Mouse (Mus musculus) intestine, embryonic 16.5 days (tissue): ENCODE data around the gene Prkca. TPM values are rescaled to one million over a fixed set of nuclear protein-coding genes. Genes with fewer than 3 reads are reported as not detected.

ENCODE experiments used
- ATAC-seq: fragments of 200-750 bp; cut with Nextera tagmentation; 2 replicates; pipeline ENCODE4 v1.8.0; 2017; ENCODE audit warnings: moderate TSS enrichment, moderate library complexity
- H3K27ac ChIP-seq: fragments of 300-500 bp; sonication (generic); 2 replicates; pipeline ENCODE4 v1.5.1; 2014; ENCODE audit warnings: mild to moderate bottlenecking, low read length
- H3K27me3 ChIP-seq: fragments of 300-500 bp; sonication (generic); replicated peaks from 2 replicates; pipeline ENCODE4 v1.6.1; 2014; ENCODE audit warnings: low read length, control low read depth, mixed read lengths; ENCODE audit not compliant: control insufficient read depth, insufficient read depth
- H3K36me3 ChIP-seq: fragments of 300-500 bp; sonication (generic); 2 replicates; pipeline ENCODE4 v1.6.1; 2014; ENCODE audit warnings: low read length, control low read depth; ENCODE audit not compliant: control insufficient read depth, insufficient read depth
- H3K4me1 ChIP-seq: fragments of 300-500 bp; sonication (generic); 2 replicates; pipeline ENCODE4 v1.6.1; 2014; ENCODE audit warnings: low read length, control low read depth, mixed read lengths; ENCODE audit not compliant: control insufficient read depth, insufficient read depth
- H3K4me2 ChIP-seq: fragments of 300-500 bp; sonication (generic); 2 replicates; pipeline ENCODE4 v1.6.1; 2014; ENCODE audit warnings: low read depth, low read length, control low read depth
- H3K4me3 ChIP-seq: fragments of 300-500 bp; sonication (generic); 2 replicates; pipeline ENCODE4 v1.5.1; 2014; ENCODE audit warnings: mild to moderate bottlenecking, low read length
- H3K9ac ChIP-seq: fragments of 300-500 bp; sonication (generic); 2 replicates; pipeline ENCODE4 v1.6.1; 2014; ENCODE audit warnings: low read depth, low read length
- H3K9me3 ChIP-seq: fragments of 300-500 bp; sonication (generic); 2 replicates; pipeline ENCODE4 v1.6.1; 2016; ENCODE audit warnings: low read length, control low read depth; ENCODE audit not compliant: control insufficient read depth
- WGBS: fragments of 180-500 bp; shearing (Covaris S2); extraction: QIAGEN DNeasy Blood & Tissue Kit; methylation state at CpG from one replicate; pipeline ENCODE4 v1.1.7; 2014; 5-methylcytosine and 5-hydroxymethylcytosine counted together
- polyA plus RNA-seq: library from polyadenylated mRNA; unstranded; fragments of >200 nt; fragmentation: Nextera tagmentation; extraction: Ambion mirVana; gene quantifications from 2 replicates; pipeline ENCODE4 v1.2.1, GENCODE M21; 2015

Gene Prkca
- polyA plus RNA-seq, 1 experiment from 2014 or later, result 20.3 TPM

DNA sequence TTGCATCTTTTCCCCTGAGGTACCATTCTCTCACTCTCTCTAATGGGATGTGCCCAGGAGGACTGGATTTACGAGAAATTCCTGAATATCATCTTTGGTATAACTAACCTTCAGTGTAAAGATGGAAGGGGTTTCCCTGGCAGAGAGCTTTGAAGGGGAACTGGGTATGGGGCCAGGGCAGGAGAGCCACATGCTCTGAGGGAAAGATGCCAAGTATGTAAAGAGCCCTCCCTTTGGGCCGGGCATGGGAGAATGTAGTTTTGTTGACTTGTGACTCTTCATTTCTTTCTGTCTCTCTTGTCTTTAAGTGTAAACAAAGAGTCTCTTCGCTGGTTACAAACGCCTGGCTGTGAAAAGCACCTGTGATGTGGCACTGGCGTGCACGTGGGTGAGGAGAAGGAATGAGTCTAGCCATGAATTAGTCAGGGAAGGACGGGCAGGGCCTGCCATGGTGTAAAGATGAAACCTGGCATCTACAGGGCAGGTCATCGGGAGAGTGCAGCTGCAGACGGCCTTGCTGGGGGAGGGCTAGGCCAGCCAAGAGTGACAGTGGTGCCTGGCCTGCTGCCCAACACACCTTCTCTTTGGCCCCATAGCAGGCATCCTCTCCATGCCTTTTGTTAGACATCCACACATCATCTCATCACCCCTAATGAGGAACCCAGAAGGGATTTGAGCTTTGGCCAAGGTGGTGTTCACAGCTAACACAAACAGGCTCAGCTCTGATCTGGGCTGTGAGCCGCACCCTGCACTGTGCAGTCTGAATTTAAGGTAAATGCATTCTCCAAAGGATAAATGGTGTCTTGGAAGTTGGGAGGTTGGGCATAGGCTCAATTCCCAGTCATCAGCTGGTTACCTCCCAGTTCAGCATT is 388.3 kb downstream of the Prkca start:
- H3K27me3 ChIP-seq, result no peaks in the 10 kb centered on the region
- no peak for ATAC-seq
- WGBS, result 77% methylated on average over 10 of the region's 10 CpGs

DNA sequence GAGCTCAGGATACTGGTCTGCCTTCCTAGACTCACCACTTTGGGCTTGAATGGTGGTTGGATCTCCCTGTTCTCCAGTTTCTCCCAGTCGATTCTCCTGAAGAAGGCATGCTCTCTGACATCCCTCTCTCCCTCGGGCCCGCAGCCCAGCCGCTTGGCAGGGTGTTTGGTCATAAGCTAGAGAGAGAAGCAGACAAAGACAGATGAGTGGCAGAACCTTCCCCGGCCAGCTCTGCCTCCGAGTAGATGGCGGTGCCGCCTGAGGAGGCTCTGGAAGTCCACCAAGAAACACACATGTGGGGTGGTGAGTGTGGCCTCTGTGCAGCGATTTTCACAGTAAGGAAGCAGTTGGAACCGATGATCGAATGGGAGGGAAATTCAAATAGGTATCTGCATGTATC is 392.3 kb downstream of the Prkca start:
- ATAC-seq, result no peak
- Histone ChIP-seq H3K36me3 (no peaks in the 10 kb centered on the region; the same call in 1 of the 2 replicates), H3K4me2 (no peak overlapping the region), H3K27ac (no peak overlapping the region), H3K9me3 (no peaks in the 10 kb centered on the region), H3K27me3 (no peaks in the 10 kb centered on the region), H3K9ac (no peak overlapping the region), H3K4me3 (no peak overlapping the region), H3K4me1 (no peaks in the 10 kb centered on the region)
- WGBS, result 88% methylated on average over 11 of the region's 11 CpGs

More for the DNA sequence above, 388.3 kb downstream of the Prkca start:
- H3K4me2 ChIP-seq, result no peak overlapping the region
- no peaks in the 10 kb centered on the region for H3K4me1 ChIP-seq
- 0 out of 2 replicates have a peak, but pooled peaks cover 3% of the 10 kb centered on the region for H3K9me3 ChIP-seq
- no peak overlapping the region for H3K9ac ChIP-seq
- H3K4me3 ChIP-seq, result no peak overlapping the region
- peaks cover under 1% of the 10 kb centered on the region for H3K36me3 ChIP-seq
- H3K27ac ChIP-seq, result no peak overlapping the region

DNA sequence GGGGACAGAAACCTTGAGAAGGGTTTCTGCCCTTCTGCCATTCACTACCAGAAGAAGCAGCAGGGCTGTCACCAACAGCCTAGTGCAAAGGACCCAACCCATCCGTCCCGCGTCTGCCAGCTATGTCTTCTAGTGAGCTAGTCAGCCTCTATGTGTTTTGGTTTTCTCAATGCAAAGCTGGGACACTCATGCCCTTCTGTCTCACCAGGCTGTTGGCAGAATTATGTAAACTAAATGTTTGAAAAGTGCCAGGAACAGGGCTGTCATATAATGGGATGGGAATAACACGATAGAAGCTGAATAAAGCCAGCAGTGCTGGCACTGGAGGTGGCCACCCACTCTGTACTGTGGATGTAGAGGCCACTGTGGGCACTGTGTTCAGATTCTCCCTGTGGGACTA is 393.1 kb downstream of the Prkca start:
- 89% methylated on average over 4 of the region's 4 CpGs for WGBS
- Histone ChIP-seq H3K9ac (no peak overlapping the region), H3K36me3 (no peaks in the 10 kb centered on the region; the same call in 1 of the 2 replicates), H3K4me2 (no peak overlapping the region), H3K4me3 (no peak overlapping the region), H3K27ac (no peak overlapping the region), H3K27me3 (no peaks in the 10 kb centered on the region), H3K9me3 (no peaks in the 10 kb centered on the region), H3K4me1 (no peaks in the 10 kb centered on the region)
- ATAC-seq, result no peak

DNA sequence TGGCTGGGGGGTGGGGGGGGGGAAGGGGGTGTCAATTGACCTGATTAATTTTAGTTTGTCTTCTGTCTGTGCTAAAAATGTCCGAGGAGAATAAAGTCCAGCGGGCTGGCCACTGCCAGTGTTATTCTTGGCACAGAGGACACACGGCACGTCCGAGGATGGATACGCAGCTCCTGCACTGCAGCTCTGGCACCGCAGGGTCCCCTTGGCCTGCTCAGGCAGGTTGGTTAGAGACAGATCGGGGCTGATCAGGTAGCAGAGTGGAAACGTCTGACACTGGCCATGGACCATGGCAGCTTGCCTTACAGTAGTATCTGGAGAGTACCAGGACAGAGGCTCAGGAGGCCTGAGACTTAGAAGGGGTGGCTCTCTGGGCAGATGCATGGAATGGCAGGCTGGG is 393.5 kb downstream of the Prkca start:
- Histone ChIP-seq H3K4me2 (no peak overlapping the region), H3K27ac (no peak overlapping the region), H3K4me3 (no peak overlapping the region), H3K9me3 (no peaks in the 10 kb centered on the region), H3K27me3 (no peaks in the 10 kb centered on the region), H3K36me3 (no peaks in the 10 kb centered on the region; the same call in 1 of the 2 replicates), H3K4me1 (no peaks in the 10 kb centered on the region), H3K9ac (no peak overlapping the region)
- ATAC-seq, result no peak
- 79% methylated on average over 9 of the region's 9 CpGs for WGBS

DNA sequence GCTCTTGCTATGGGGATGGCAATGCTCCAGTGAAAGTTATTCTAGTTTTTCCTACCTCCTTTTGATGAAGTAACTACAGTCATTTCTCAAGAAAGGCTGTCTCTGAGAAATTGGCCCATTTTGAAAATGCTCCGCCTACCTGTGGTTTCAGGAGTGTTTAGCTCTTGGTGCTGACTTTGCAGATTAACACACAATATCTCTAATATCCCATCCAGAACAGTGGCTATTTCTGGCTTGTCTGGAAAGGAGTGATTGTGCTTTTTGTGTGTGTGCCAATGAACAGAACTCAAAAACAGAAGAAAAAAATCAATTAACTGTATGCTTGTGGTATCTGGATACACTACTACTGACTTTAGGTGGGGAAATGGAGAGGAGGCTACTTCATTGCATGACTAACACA is 395.8 kb downstream of the Prkca start:
- Histone ChIP-seq H3K27me3 (no peaks in the 10 kb centered on the region), H3K9ac (no peak overlapping the region), H3K9me3 (no peaks in the 10 kb centered on the region), H3K4me3 (no peak overlapping the region), H3K27ac (no peak overlapping the region), H3K36me3 (peaks cover 7% of the 10 kb centered on the region), H3K4me2 (no peak overlapping the region), H3K4me1 (no peaks in the 10 kb centered on the region)
- no peak for ATAC-seq
- 100% methylated on average over 1 of the region's 1 CpGs for WGBS

DNA sequence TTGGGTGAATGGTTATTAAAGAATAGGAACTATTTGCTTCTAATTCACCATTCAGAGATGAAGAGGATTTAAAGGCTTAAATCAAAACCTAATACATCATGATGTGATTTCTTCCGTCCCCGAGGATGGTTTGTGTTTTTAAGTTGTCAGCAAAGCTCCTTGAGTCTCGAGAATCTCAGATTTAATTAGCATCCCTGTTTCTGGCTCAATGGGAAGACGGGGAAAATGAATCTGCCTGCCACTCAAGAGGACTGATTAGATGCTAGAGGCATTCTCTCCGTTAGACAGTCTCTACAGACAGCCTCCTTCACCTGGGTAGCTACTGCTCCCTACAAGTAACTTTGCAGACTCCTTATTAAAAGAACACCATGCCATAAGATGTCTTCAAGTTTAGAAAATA is 396.9 kb downstream of the Prkca start:
- Histone ChIP-seq H3K36me3 (peaks cover 7% of the 10 kb centered on the region; the same call in 1 of the 2 replicates), H3K9me3 (no peaks in the 10 kb centered on the region), H3K9ac (no peak overlapping the region), H3K27ac (no peak overlapping the region), H3K4me1 (no peaks in the 10 kb centered on the region), H3K27me3 (no peaks in the 10 kb centered on the region), H3K4me2 (no peak overlapping the region), H3K4me3 (no peak overlapping the region)
- WGBS, result 68% methylated on average over 5 of the region's 5 CpGs
- ATAC-seq, result no peak

DNA sequence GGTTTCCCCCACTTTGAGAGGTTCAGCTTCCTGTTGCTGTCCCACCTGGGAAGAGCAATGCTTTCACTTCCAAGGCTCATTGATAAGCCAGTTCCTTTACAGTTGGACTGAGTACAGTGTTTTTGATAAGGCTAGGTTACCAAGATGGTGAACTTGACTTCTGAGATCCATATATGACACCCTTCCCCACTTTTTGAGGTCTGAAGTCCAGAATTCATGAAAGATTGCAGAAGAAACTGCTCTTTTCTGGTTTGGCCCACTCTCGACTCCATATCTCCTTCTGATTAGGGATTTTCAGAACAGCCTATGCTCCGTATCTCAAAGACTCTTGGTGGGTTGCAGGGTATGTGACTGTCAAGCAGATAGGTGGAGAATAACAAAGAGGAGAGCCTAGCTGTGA is 406.8 kb downstream of the Prkca start:
- peaks cover 14% of the 10 kb centered on the region for H3K36me3 ChIP-seq
- 90% methylated on average over 2 of the region's 2 CpGs for WGBS
- no peak overlapping the region for H3K4me2 ChIP-seq
- H3K9me3 ChIP-seq, result peaks cover 8% of the 10 kb centered on the region; the same call in 1 of the 2 replicates
- no peaks in the 10 kb centered on the region for H3K27me3 ChIP-seq
- no peak overlapping the region for H3K9ac ChIP-seq
- H3K4me3 ChIP-seq, result no peak overlapping the region
- no peak overlapping the region for H3K27ac ChIP-seq
- no peak for ATAC-seq
- H3K4me1 ChIP-seq, result no peaks in the 10 kb centered on the region

DNA sequence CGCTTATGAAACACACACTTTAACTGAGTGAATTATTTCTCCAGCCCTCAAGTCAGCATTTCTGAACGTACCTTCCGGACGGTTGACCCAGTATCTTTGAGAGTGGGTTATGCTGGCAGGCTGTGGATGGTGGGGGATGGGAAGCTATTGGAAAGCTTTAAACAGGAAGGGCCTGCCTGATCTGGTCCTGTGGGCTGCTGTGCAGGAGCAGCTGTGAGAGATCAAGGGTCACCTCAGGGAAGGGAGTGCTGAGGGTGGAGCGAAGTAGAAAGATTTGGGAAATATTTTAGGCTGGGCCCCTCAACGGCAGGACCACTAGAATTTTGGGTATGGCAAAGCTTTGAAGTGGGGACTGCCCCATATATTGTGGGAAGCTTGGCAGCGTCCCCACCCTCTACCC is 412.0 kb downstream of the Prkca start:
- WGBS, result 48% methylated on average over 7 of the region's 7 CpGs
- no peaks in the 10 kb centered on the region for H3K36me3 ChIP-seq
- no peaks in the 10 kb centered on the region for H3K4me1 ChIP-seq
- ATAC-seq, result no peak
- H3K9ac ChIP-seq, result no peak overlapping the region
- H3K4me3 ChIP-seq, result no peak overlapping the region
- H3K9me3 ChIP-seq, result no peaks in the 10 kb centered on the region
- H3K4me2 ChIP-seq, result no peak overlapping the region
- H3K27ac ChIP-seq, result no peak overlapping the region
- no peaks in the 10 kb centered on the region for H3K27me3 ChIP-seq

DNA sequence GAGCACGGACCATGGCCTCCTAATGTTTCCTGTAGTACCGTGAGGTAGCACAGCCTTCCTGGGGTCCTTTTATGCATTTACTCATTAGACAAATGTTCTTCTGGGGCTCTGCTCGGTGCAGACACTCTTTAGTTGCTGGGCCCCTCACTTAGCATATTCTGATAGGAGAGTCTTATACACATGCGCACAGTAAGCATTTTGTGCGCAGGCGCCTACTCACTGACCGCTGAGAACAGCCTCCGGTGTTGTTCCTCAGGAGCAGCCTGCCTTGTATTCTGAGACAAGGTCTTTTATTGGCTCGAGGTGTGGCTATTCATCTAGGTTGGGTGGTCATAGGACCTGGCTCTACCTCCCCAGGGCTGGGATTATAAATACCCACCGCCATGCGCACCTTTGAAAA is 412.4 kb downstream of the Prkca start:
- WGBS, result 82% methylated on average over 11 of the region's 11 CpGs
- Histone ChIP-seq H3K4me2 (no peak overlapping the region), H3K36me3 (no peaks in the 10 kb centered on the region), H3K27me3 (no peaks in the 10 kb centered on the region), H3K4me3 (no peak overlapping the region), H3K27ac (no peak overlapping the region), H3K4me1 (no peaks in the 10 kb centered on the region), H3K9ac (no peak overlapping the region), H3K9me3 (no peaks in the 10 kb centered on the region)
- no peak for ATAC-seq
